Mouse (Mus musculus) urinary bladder, postnatal 14 days (tissue): ENCODE results near the gene Fscn1.

ENCODE experiments used
- DNase-seq: peaks from one replicate; pipeline ENCODE4 v3.0.0; 2021; ENCODE audit warnings: low spot score

The Fscn1 gene

GRCm38 (mm10) chr5:142973971-142974370 is 13.8 kb downstream of the Fscn1 start:
- no peak for DNase-seq

DNA sequence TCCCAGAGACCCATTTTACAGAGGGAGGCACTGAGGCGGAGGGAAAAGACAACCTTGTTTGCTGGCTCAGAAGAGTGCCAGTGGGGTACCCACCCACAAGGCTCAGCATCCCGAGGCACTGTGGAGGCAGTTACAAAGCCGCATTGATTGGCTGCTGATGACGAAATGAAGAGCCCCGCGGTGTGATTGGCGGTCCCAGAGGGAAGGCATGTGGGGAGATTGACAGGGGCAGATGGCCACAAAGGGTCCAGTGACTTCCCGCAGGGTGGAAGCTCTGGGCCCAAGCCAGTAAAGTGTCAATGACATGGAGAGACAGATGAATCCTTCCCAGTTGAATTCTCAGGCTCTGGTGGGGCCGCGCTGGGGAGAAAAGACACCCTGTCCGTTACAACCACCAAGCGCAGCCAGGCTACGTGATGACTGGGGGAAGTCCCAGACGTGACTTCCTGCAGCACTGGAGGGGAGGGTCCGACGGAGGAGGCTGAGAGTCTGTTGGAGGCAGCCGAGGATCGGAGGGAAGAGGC is 14.5 kb downstream of the Fscn1 start:
- no peak for DNase-seq

- no peak for DNase-seq
Observed at GRCm38 (mm10) chr5:142976516-142976915, 16.4 kb downstream of the Fscn1 start.

DNA sequence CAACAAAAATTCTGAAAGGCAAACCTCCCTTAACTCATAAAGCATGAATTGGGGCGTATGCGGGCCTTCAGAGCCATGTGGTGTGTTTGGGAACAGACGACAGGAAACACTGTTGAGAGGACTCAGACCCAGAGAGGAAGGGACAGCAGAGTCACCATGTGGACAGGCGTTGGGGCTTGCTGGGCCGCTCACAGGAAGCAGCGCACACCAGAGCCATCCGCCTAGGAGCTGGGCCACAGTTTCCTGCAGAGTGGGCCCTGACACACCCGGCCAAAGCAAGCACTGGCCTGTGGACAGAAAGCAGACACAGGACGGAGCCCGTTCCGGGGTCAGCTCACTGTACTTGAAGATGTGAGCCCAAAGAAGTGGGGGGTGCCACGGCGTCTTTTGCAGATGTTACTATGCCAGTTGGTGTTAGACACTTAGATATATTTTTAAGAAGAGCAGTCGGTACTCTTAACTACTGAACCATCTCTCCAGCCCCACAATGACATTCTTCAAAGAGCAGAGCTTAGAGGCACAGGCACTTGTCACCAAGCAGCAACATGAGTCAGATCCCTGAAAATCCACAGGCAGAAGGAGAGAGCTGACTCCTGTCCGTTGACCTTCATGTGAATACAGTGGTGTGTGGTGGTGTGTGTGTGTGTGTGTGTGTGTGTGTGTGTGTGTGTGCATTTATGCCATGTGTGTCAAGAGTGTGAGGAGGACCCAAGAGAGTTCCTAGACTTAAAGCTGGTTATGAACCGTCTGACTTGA is 22.1 kb downstream of the Fscn1 start:
- DNase-seq, result peak; percentile 24

- DNase-seq, result no peak
Observed at GRCm38 (mm10) chr5:142983174-142983573, 23.0 kb downstream of the Fscn1 start.

GRCm38 (mm10) chr5:142984271-142984670 is 24.1 kb downstream of the Fscn1 start:
- no peak for DNase-seq

- DNase-seq, result peak; percentile 34
Observed at GRCm38 (mm10) chr5:142988520-142988919, 28.4 kb downstream of the Fscn1 start.

- no peak for DNase-seq
Observed at GRCm38 (mm10) chr5:142989167-142989566, 29.0 kb downstream of the Fscn1 start.

DNA sequence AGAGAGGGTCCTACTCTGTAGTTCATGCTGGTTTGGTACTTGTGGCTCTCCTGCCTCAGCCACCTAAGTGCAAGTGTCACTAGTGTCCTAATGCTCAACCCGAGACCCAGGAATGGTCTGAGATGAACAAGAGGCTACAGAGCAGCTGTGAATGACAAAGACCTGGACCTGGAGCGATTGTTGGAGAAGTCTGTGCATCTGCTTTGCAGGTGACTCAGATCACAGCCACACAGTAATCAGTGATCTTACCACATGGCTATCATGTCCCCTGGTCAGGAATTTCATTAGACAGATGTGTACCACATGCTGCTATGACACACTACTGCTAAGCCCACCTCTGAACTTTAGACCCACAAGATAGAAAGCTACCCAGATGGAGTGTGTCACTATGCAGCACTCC is 34.6 kb downstream of the Fscn1 start:
- no peak for DNase-seq

DNA sequence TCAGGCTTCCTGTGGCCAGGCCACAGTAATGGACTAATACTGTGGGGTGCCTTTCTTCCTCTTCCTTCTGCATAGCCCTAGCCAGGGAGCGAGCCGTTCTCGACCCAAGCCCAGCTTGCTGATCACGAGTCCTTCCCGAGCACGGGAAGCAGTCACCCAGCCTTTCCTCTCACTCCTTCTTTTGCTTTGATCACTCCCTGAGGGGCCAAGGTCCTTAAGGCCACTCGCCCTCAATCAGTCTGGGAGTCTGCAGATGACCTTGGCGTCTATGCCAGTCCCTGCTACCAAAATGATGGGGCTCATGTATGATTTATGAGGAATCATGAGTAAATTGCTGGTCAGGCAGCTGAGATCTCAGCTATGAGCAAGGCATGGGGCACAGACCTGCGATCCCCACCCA is 37.4 kb downstream of the Fscn1 start:
- DNase-seq, result no peak

DNA sequence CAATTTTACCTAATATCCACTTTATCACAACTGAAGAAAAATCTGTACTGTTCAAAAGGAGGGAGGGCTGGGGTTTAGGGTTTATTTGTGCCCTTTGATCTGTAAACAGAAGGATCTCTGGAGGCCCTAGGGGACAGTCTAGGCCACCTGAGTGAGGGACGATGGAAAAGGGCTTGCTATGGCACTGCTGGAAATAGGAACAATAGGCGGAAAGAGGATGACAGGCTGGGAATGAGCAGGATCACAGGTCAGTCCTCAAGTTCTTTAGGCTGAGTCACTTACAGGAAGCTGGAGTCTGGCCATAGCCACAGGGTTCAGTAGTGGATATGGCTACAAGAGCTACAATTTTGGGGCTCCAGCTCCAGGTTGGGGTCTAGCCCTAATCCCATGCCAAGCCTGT is 38.0 kb downstream of the Fscn1 start:
- no peak for DNase-seq

- no peak for DNase-seq
Observed at GRCm38 (mm10) chr5:143000091-143000490, 39.9 kb downstream of the Fscn1 start.

DNA sequence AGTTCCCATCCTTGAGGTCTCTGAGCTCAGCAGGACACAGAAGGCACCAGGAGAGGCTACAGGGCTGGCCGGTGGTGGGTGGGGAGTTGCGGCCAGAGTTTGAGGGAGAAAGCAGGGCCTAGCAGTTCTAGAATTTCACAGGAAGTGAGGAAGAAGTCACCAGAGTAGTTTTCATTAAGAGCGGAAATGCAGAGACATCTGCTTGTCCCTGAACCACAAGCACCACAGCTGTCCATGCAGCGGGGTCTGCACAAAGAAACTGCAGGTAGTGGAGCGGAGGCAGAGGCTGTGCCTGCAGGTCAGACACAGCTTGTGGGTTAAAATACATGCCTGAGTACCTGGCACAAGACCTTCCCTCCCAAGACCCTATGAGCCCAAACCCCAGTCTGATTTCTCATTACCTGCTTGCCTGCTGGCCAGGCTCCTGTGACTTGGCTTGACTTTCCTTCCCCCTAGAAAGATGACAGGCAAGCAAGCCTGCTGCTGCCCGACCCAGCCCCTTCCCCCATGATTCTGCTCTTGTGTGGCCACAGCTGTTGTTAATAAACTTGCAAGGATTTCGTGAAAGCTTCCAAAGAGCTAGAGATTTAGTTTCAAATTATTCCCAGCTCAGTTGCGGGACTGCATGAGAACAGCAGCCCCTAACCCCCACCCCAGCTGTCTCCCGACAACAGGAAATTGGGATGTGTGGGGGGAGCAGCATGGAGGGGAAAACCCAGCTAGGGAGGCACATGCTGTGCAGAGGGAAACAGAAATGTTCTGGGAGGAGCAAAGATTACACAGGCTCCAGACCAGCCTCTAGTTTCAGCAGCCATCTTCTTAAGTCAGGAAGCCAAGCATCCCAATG is 40.7 kb downstream of the Fscn1 start:
- DNase-seq, result no peak

- DNase-seq, result no peak
Observed at GRCm38 (mm10) chr5:143009383-143009782, 49.2 kb downstream of the Fscn1 start.

DNA sequence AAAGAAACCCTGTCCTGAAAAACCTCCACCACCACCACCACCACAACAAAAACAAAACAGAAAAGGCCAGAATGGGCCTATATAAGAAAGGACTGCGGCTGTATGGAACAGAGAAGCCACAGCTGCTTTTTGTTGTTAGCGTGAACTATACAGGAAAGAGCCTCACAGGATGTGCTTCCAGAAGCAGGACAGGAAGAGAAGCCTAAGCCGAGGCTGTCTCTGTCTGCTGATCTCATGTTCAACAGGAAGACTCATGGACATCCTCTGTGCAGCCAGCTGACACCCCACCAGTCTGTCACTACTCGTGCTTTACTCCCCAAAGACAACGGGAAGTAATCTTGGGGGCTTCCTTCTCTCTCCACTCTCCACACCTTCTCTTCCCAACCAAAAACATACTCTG is 57.3 kb downstream of the Fscn1 start:
- DNase-seq, result no peak
